13 mouse cellular contexts compared by ENCODE assay signal in the genomic region with DNA sequence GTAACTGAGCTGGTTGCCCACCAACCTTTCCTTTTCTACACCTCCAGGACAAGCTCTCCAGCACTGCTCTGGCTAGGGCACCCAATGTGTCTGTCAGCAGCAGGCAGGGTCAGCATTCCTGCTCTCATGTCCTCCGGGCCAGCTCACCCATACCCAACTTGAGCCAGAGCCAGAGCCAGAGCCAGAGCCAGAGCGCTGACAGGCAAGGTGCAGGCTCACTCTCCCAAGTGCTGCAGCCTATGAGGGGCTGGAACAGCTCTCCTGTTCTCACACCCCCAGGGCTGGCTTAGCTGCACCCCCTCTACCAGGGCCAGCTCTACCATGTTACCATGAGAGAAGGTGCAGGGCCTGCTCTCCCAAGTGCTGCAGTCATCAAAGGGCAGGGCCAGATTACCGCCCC.
"Had no signal": no experiment of that assay in that cellular context is flagged by ENCODE, and none has a peak within 500 bp of the region (broad histone marks: within the 10 kb centered on the region; RNA-seq: fewer than 3 reads in every experiment).

No protein-coding gene starts in this region.

- H3K9ac ChIP-seq: limb, embryonic 12.5 days; liver, embryonic 13.5 days; liver, postnatal 0 days; lung, embryonic 15.5 days; midbrain, embryonic 13.5 days; neural tube, embryonic 15.5 days had no signal

- ATAC-seq: liver, postnatal 0 days; midbrain, embryonic 13.5 days had no signal

- H3K36me3 ChIP-seq: limb, embryonic 12.5 days; liver, embryonic 13.5 days; lung, embryonic 15.5 days; midbrain, embryonic 13.5 days; neural tube, embryonic 15.5 days had no signal

- H3K9me3 ChIP-seq: limb, embryonic 12.5 days; liver, embryonic 13.5 days; lung, embryonic 15.5 days; midbrain, embryonic 13.5 days; neural tube, embryonic 15.5 days had no signal

- H3K27me3 ChIP-seq: limb, embryonic 12.5 days; liver, embryonic 13.5 days; lung, embryonic 15.5 days; midbrain, embryonic 13.5 days; neural tube, embryonic 15.5 days had no signal

- H3K27ac ChIP-seq: layer of hippocampus, adult 2 months; limb, embryonic 12.5 days; liver, embryonic 13.5 days; lung, embryonic 15.5 days; macrophage; midbrain, embryonic 13.5 days; neural tube, embryonic 15.5 days; stomach, postnatal 0 days had no signal

- H3K4me1 ChIP-seq: limb, embryonic 12.5 days; liver, embryonic 13.5 days; lung, embryonic 15.5 days; midbrain, embryonic 13.5 days; neural tube, embryonic 15.5 days had no signal

- H3K4me3 ChIP-seq: layer of hippocampus, adult 2 months; limb, embryonic 12.5 days; liver, embryonic 13.5 days; lung, embryonic 15.5 days; midbrain, embryonic 13.5 days; neural tube, embryonic 15.5 days had no signal

- DNase-seq: kidney, postnatal 10 days; kidney, postnatal 4 days; liver; liver, embryonic 13.5 days; liver, postnatal 0 days; lung, postnatal 14 days had no signal
